Mouse (Mus musculus) liver, embryonic 14.5 days (tissue): ENCODE results near the gene Rdh19. TPM values are rescaled to one million over a fixed set of nuclear protein-coding genes. Genes with fewer than 3 reads are reported as not detected.
"Not testable (repeated sequence)": the region's sequence is repeated elsewhere in the genome, so short reads cannot be mapped to it uniquely, and the experiment has no call there.

Experiments
- ATAC-seq: fragments of 200-750 bp; cut with Nextera tagmentation; 2 replicates; pipeline ENCODE4 v1.8.0; 2017; ENCODE audit warnings: moderate number of reproducible peaks, mild to moderate bottlenecking, moderate library complexity; ENCODE audit not compliant: insufficient read depth
- DNase-seq, 3 experiments: peaks; one replicate each; pipeline ENCODE4 v3.0.0-alpha.2; 2012 to 2013; ENCODE audit warnings: low read depth in 3 of 3, low spot score in 3 of 3
- H3K27ac ChIP-seq: fragments of 300-500 bp; sonication (generic); 2 replicates; pipeline ENCODE4 v1.5.1; 2014; ENCODE audit warnings: moderate library complexity, mild to moderate bottlenecking, control low read depth, inconsistent platforms
- H3K27me3 ChIP-seq: fragments of 300-500 bp; sonication (generic); 2 replicates; pipeline ENCODE4 v1.6.1; 2014; ENCODE audit warnings: mild to moderate bottlenecking, low read length, moderate library complexity; ENCODE audit not compliant: control insufficient read depth, insufficient read depth
- H3K36me3 ChIP-seq: fragments of 300-500 bp; sonication (generic); replicated peaks from 2 replicates; pipeline ENCODE4 v1.6.1; 2014; ENCODE audit warnings: low read depth; ENCODE audit not compliant: control insufficient read depth, insufficient read depth
- H3K4me1 ChIP-seq, 2 experiments: fragments of 200-500 bp in 1 of 2; fragments of 300-500 bp in 1 of 2; sonication (generic) in 1 of 2; replicated peaks; 2 replicates each; pipeline ENCODE4 v1.6.1; 2012 to 2014; ENCODE audit warnings: antibody characterized with exemption in 1 of 2, inconsistent platforms in 1 of 2, low read length in 1 of 2; ENCODE audit not compliant: control insufficient read depth in 2 of 2, insufficient read depth in 2 of 2
- H3K4me2 ChIP-seq: fragments of 300-500 bp; sonication (generic); 2 replicates; pipeline ENCODE4 v1.6.1; 2014; ENCODE audit warnings: low read depth, mild to moderate bottlenecking, control low read depth, moderate library complexity
- H3K4me3 ChIP-seq, 2 experiments: fragments of 200-500 bp in 1 of 2; fragments of 300-500 bp in 1 of 2; sonication (generic) in 1 of 2; 2 replicates each; pipeline ENCODE4 v1.5.1; 2012 to 2014; ENCODE audit warnings: low read depth in 2 of 2, low read length in 2 of 2, mild to moderate bottlenecking in 2 of 2, control low read depth in 1 of 2, inconsistent platforms in 1 of 2, moderate library complexity in 1 of 2; ENCODE audit not compliant: insufficient read depth in 1 of 2
- H3K9ac ChIP-seq: fragments of 300-500 bp; sonication (generic); replicated peaks from 2 replicates; pipeline ENCODE4 v1.6.1; 2014; ENCODE audit warnings: mild to moderate bottlenecking, control low read depth, moderate library complexity
- H3K9me3 ChIP-seq: fragments of 300-500 bp; sonication (generic); 2 replicates; pipeline ENCODE4 v1.6.1; 2016; ENCODE audit warnings: low read length, mixed read lengths; ENCODE audit not compliant: control insufficient read depth
- CTCF ChIP-seq: IDR thresholded peaks from 2 replicates; pipeline ENCODE4 v1.5.1; 2016; ENCODE audit warnings: antibody characterized with exemption, low read depth, control low read depth
- EP300 ChIP-seq: IDR thresholded peaks from 2 replicates; pipeline ENCODE4 v1.6.1; 2016; ENCODE audit warnings: antibody characterized with exemption, low read depth
- WGBS: fragments of 180-500 bp; shearing (Covaris S2); extraction: QIAGEN DNeasy Blood & Tissue Kit; methylation state at CpG from one replicate; pipeline ENCODE4 v1.1.7; 2014; ENCODE audit not compliant: insufficient replicate concordance; 5-methylcytosine and 5-hydroxymethylcytosine counted together
- polyA plus RNA-seq, 2 experiments: library from polyadenylated mRNA; depleted of rRNA in 1 of 2; stranded (reverse) in 1 of 2; unstranded in 1 of 2; fragments of >200 nt; fragmentation: Nextera tagmentation in 1 of 2; extraction: Ambion mirVana in 1 of 2; gene quantifications; 2 replicates each; pipeline versions ENCODE4 v1.2.1 to v1.2.3; 2012 to 2014

The Rdh19 gene
- polyA plus RNA-seq, 2 experiments = 0.03 TPM; not detected in 1

DNA sequence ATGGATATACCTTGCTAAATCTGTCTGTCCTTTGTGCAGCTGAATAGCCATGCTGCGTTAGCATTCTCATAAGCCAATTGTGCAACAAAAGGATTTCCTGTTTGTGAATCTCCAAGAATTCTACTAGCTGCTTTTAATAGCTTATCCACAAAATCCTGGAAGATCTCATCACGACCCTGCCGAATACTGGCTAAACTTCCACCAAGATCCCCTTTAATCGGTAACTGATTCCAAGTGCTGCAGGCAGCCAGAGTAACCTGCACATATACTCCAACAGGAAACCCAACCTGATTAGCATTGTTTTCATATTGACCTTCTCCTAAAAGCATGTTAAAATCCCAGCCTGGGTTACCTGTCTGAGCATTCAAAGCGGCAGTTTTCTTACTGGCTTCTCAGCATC lies 14.4 kb upstream of the Rdh19 start:
- no peak for DNase-seq
- no peak for ATAC-seq
- TF ChIP-seq CTCF (no peak), EP300 (no peak)
- H3K4me2 ChIP-seq = no peak overlapping the region
- H3K4me1 ChIP-seq = no peaks in the 10 kb centered on the region
- H3K27me3 ChIP-seq = no peaks in the 10 kb centered on the region
- no peaks in the 10 kb centered on the region for H3K36me3 ChIP-seq
- no peaks in the 10 kb centered on the region for H3K9me3 ChIP-seq
- WGBS = 62% methylated on average over 5 of the region's 5 CpGs
- H3K9ac ChIP-seq = no peak overlapping the region
- no peak overlapping the region for H3K27ac ChIP-seq
- no peak overlapping the region for H3K4me3 ChIP-seq

DNA sequence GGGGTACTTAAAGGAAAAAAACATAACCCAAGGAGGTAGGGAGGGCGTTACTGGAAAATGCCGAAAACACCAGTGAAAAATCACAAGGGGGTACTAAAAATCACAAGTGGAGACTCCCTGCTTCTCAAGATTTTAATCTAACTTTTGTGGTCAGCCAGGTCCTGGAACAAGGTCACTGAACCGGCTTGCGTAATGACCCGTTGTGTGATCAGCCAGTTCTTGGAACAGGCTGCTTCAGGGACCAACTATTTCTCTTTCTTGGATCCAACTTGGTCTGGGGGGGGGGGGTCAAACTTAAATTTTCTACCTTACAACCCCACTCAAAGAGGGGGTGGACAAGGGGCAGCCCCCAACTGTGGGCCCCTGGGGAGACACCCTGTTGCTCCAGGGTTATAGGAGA lies 11.9 kb upstream of the Rdh19 start:
- DNase-seq = not testable (repeated sequence)

DNA sequence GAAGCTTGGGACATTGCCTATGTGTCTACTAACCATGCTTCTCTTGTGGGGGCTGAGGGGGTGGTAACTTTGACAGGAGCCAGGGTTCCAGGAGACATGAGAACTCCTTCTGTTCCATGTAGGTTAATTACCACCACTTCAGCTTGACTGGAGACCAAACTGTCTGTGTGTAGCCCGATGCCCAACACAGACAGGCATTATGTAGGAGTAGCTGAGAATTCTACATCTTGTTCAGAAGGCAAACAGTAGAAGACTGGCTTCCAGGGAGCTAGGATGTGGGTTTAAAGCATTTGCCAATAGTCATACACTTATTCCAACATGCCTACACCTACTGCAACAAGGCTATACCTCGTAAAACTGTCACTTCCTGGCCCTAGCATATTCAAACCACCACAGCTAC lies 11.2 kb upstream of the Rdh19 start:
- no peaks in the 10 kb centered on the region for H3K36me3 ChIP-seq
- no peak overlapping the region for H3K4me2 ChIP-seq
- DNase-seq = no peak
- no peaks in the 10 kb centered on the region for H3K27me3 ChIP-seq
- no peak for TF ChIP-seq CTCF
- TF ChIP-seq EP300 = no peak
- ATAC-seq = no peak
- 53% methylated on average over 2 of the region's 2 CpGs for WGBS
- no peaks in the 10 kb centered on the region for H3K4me1 ChIP-seq
- H3K9ac ChIP-seq = no peak overlapping the region
- H3K9me3 ChIP-seq = no peaks in the 10 kb centered on the region
- H3K4me3 ChIP-seq = no peak overlapping the region
- H3K27ac ChIP-seq = no peak overlapping the region

More for the DNA sequence above, 11.9 kb upstream of the Rdh19 start:
- 61% methylated on average over 5 of the region's 5 CpGs for WGBS
- H3K9me3 ChIP-seq, H3K9ac ChIP-seq, H3K4me2 ChIP-seq, H3K4me1 ChIP-seq, H3K27ac ChIP-seq, H3K4me3 ChIP-seq, ATAC-seq, H3K36me3 ChIP-seq, H3K27me3 ChIP-seq: not testable (repeated sequence)

DNA sequence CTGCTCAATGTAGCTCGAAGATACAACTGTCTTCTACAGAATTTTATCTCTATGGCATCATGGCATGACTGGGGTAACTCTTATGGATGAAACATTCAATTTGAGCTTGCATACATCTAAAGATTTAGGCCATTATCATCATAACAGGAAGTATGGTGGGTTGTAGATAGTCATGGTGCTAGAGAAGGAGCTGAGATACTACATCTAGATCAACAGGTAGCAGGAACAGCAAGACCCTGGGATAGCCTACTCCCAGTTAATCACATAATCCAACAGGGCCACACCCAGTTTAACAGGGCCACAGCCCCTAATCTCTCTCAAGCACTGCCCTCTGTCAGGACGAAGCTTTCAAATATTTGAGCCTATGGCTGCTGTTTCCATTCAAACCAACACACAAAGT lies 9.0 kb upstream of the Rdh19 start:
- H3K9me3 ChIP-seq = no peaks in the 10 kb centered on the region
- no peak overlapping the region for H3K9ac ChIP-seq
- H3K27ac ChIP-seq = no peak overlapping the region
- H3K4me2 ChIP-seq = no peak overlapping the region
- no peaks in the 10 kb centered on the region for H3K27me3 ChIP-seq
- TF ChIP-seq EP300 (no peak), CTCF (no peak)
- H3K4me1 ChIP-seq = no peaks in the 10 kb centered on the region
- no peak overlapping the region for H3K4me3 ChIP-seq
- DNase-seq = no peak
- ATAC-seq = no peak
- WGBS = 25% methylated on average over 2 of the region's 2 CpGs
- no peaks in the 10 kb centered on the region for H3K36me3 ChIP-seq

DNA sequence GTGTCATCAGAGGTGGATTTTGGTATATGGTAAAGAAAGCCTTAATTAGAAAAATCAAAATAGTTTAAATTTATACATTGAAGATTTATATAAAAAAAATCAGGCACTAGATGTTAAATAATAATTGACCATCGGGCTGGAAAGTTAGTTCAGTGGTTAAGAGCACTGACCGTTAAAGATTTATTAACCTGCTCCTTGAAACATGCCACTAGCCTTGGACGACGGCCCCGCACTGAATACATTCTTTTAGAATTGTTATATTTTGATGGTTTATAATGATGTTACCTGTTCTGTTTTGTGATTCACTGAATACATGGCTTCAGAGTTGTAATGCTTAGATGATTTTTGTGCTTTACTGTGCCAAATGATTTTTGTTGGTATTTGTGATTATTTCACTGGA lies 3.8 kb upstream of the Rdh19 start:
- H3K4me3 ChIP-seq, H3K4me1 ChIP-seq, H3K9ac ChIP-seq, H3K27me3 ChIP-seq, DNase-seq, H3K36me3 ChIP-seq, ATAC-seq, H3K9me3 ChIP-seq, H3K27ac ChIP-seq, H3K4me2 ChIP-seq: not testable (repeated sequence)
- 73% methylated on average over 5 of the region's 5 CpGs for WGBS

DNA sequence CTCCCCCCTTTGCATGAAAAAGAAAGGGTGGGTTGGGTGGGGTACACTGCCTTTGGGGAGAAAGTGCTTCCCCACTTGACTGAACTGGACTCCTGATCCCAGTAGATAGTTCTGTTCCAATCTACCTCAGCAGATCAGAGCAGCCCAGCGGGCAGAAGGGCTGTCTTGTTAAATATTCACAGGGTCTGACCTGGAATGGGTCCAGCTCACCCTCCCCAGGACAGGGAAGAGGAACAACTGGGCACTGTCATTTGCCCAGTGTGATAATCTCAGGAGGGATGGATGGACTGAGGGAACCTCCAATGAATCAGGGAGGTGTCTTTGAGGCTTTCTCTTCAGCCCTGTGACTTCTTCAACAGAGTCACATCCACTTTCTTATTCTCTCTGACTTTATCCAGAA lies 1.6 kb upstream of the Rdh19 start:
- DNase-seq = peak in 1 of 3 experiments; percentile 11
- Histone ChIP-seq H3K4me1 (no peaks in the 10 kb centered on the region; a peak in 1 of 4 replicates), H3K4me2 (no peak overlapping the region), H3K4me3 (no peak overlapping the region), H3K27me3 (no peaks in the 10 kb centered on the region), H3K9me3 (no peaks in the 10 kb centered on the region), H3K9ac (no peak overlapping the region), H3K36me3 (no peaks in the 10 kb centered on the region), H3K27ac (no peak overlapping the region)
- ATAC-seq = no peak
- 45% methylated on average over 1 of the region's 1 CpGs for WGBS
- TF ChIP-seq CTCF = no peak
- no peak for TF ChIP-seq EP300
